Mouse (Mus musculus) cerebellum, adult 2 months (tissue): ENCODE measurements around the gene Tmem110. TPM values are rescaled to one million over a fixed set of nuclear protein-coding genes. Genes with fewer than 3 reads are reported as not detected.

ENCODE experiments used
- DNase-seq, 2 experiments: peaks; one replicate each; pipeline ENCODE4 v3.0.0; 2021
- H3K27ac ChIP-seq: fragments of 200-500 bp; 2 replicates; pipeline ENCODE4 v1.5.1; 2012; ENCODE audit warnings: low read length, control low read depth, inconsistent platforms; ENCODE audit not compliant: insufficient read depth
- H3K27me3 ChIP-seq: fragments of 200-500 bp; 2 replicates; pipeline ENCODE4 v1.6.1; 2012; ENCODE audit warnings: inconsistent platforms, mild to moderate bottlenecking, low read length, moderate library complexity; ENCODE audit not compliant: control insufficient read depth, insufficient read depth
- H3K4me1 ChIP-seq: fragments of 200-500 bp; 2 replicates; pipeline ENCODE4 v1.6.1; 2011; ENCODE audit warnings: low read length; ENCODE audit not compliant: control insufficient read depth, insufficient read depth
- H3K4me3 ChIP-seq: fragments of 200-500 bp; replicated peaks from 2 replicates; pipeline ENCODE3; 2011; ENCODE audit warnings: mild to moderate bottlenecking, low read depth, low read length, control low read depth; ENCODE audit not compliant: insufficient read depth
- CTCF ChIP-seq: fragments of 200-500 bp; IDR thresholded peaks from 2 replicates; pipeline ENCODE4 v1.5.1; 2011; ENCODE audit warnings: low read depth, mild to moderate bottlenecking, control low read depth, low read length, moderate library complexity, borderline replicate concordance; ENCODE audit not compliant: insufficient read depth
- POLR2A ChIP-seq: fragments of 200-500 bp; IDR thresholded peaks from 2 replicates; pipeline ENCODE4 v1.6.1; 2011; ENCODE audit warnings: low read length, control low read depth, borderline replicate concordance; ENCODE audit not compliant: insufficient read depth
- WGBS: fragments of 180-500 bp; shearing (Covaris S2); methylation state at CpG from one replicate; pipeline ENCODE4 v1.1.7; 2018; 5-methylcytosine and 5-hydroxymethylcytosine counted together
- polyA plus RNA-seq: library from polyadenylated mRNA; depleted of rRNA; stranded (reverse); fragments of >200 nt; gene quantifications from 2 replicates; pipeline ENCODE4 v1.2.3, GENCODE M21; 2012

Gene Tmem110
- polyA plus RNA-seq, 1 experiment = 36.5 TPM

GRCm38 (mm10) chr14:30878958-30879571, 53.7 kb downstream of the Tmem110 start, which contains the start of gene Mustn1:
Gene Mustn1, plus strand, starts transcription at chr14:30879200.
- WGBS = 17% methylated on average over 11 of the region's 11 CpGs
- H3K27me3 ChIP-seq = no peaks in the 10 kb centered on the region
- no peak within 1 kb of the TSS for H3K4me3 ChIP-seq
- peaks cover 19% of the 10 kb centered on the region for H3K4me1 ChIP-seq
- DNase-seq = no peak
- no peak for TF ChIP-seq CTCF
- no peak for TF ChIP-seq POLR2A
- H3K27ac ChIP-seq = no peak within 1 kb of the TSS

GRCm38 (mm10) chr14:30879794-30880193, 54.4 kb downstream of the Tmem110 start:
- H3K27ac ChIP-seq = no peak overlapping the region
- no peaks in the 10 kb centered on the region for H3K27me3 ChIP-seq
- TF ChIP-seq POLR2A (no peak), CTCF (no peak)
- peaks cover 19% of the 10 kb centered on the region for H3K4me1 ChIP-seq
- 80% methylated on average over 9 of the region's 9 CpGs for WGBS
- DNase-seq = no peak
- no peak overlapping the region for H3K4me3 ChIP-seq

GRCm38 (mm10) chr14:30880251-30880650, 54.9 kb downstream of the Tmem110 start:
- Histone ChIP-seq H3K27ac (no peak overlapping the region), H3K27me3 (no peaks in the 10 kb centered on the region), H3K4me3 (no peak overlapping the region), H3K4me1 (peaks cover 19% of the 10 kb centered on the region)
- TF ChIP-seq CTCF = no peak
- no peak for TF ChIP-seq POLR2A
- 83% methylated on average over 8 of the region's 8 CpGs for WGBS
- DNase-seq = no peak

GRCm38 (mm10) chr14:30880811-30881717, 55.7 kb downstream of the Tmem110 start:
- Histone ChIP-seq H3K4me1 (peaks cover 19% of the 10 kb centered on the region), H3K4me3 (no peak overlapping the region), H3K27ac (0 out of 2 replicates have a peak overlapping the region, but pooled peaks have one; percentile 19), H3K27me3 (no peaks in the 10 kb centered on the region)
- TF ChIP-seq CTCF = peak; percentile 58
- TF ChIP-seq POLR2A = no peak
- DNase-seq = peak; percentile 53 to 67
- 81% methylated on average over 17 of the region's 17 CpGs for WGBS

GRCm38 (mm10) chr14:30881718-30882108, 56.3 kb downstream of the Tmem110 start:
- Histone ChIP-seq H3K27me3 (no peaks in the 10 kb centered on the region), H3K27ac (peak overlapping the region; percentile 19; the same call in 1 of the 2 replicates), H3K4me1 (peaks cover 19% of the 10 kb centered on the region), H3K4me3 (no peak overlapping the region)
- 20% methylated on average over 3 of the region's 3 CpGs for WGBS
- peak; percentile 41 to 58 for DNase-seq
- TF ChIP-seq POLR2A (no peak), CTCF (no peak)

- Histone ChIP-seq H3K27me3 (no peaks in the 10 kb centered on the region), H3K27ac (no peak overlapping the region), H3K4me3 (no peak overlapping the region), H3K4me1 (peaks cover 17% of the 10 kb centered on the region)
- TF ChIP-seq CTCF = no peak
- TF ChIP-seq POLR2A = no peak
- DNase-seq = no peak
- WGBS = 22% methylated on average over 3 of the region's 3 CpGs
Measured at GRCm38 (mm10) chr14:30885298-30885697, 59.9 kb downstream of the Tmem110 start.

- Histone ChIP-seq H3K4me3 (no peak within 1 kb of the TSS), H3K27ac (no peak within 1 kb of the TSS), H3K27me3 (no peaks in the 10 kb centered on the region), H3K4me1 (peaks cover 17% of the 10 kb centered on the region)
- WGBS = 74% methylated on average over 3 of the region's 3 CpGs
- no peak for DNase-seq
- TF ChIP-seq CTCF = no peak
- TF ChIP-seq POLR2A = no peak
Measured at GRCm38 (mm10) chr14:30886204-30886603, 60.8 kb downstream of the Tmem110 start, which contains the start of gene Itih4. Gene Itih4, plus strand, starts transcription at chr14:30886476.

- H3K27me3 ChIP-seq = no peaks in the 10 kb centered on the region
- H3K4me1 ChIP-seq = peaks cover 7% of the 10 kb centered on the region
- DNase-seq = peak; percentile 46 to 50
- no peak overlapping the region for H3K4me3 ChIP-seq
- TF ChIP-seq CTCF (no peak), POLR2A (no peak)
- H3K27ac ChIP-seq = no peak overlapping the region
- 12% methylated on average over 9 of the region's 9 CpGs for WGBS
Measured at GRCm38 (mm10) chr14:30888271-30888732, 62.9 kb downstream of the Tmem110 start.
